Mouse (Mus musculus) MEL (cell line): ENCODE results near the gene Lrrc52. TPM values are rescaled to one million over a fixed set of nuclear protein-coding genes. Genes with fewer than 3 reads are reported as not detected.

ENCODE experiments used
- DNase-seq: peaks from one replicate; pipeline ENCODE4 v3.0.0; 2011; ENCODE audit warnings: low read depth, low spot score
- H3K27ac ChIP-seq: 2 replicates; pipeline ENCODE4 v1.5.1; 2012; ENCODE audit warnings: low read depth, mild to moderate bottlenecking, control low read depth, low read length, moderate library complexity; ENCODE audit not compliant: control insufficient read depth
- H3K27me3 ChIP-seq, 2 experiments: fragments of 150-350 bp in 1 of 2; sonication (generic) in 1 of 2; 2 replicates each; pipeline ENCODE4 v1.6.1; 2012; ENCODE audit warnings: low read length in 2 of 2, mild to moderate bottlenecking in 2 of 2, improper control_type of control experiment in 1 of 2, moderate library complexity in 1 of 2; ENCODE audit not compliant: insufficient read depth in 2 of 2, control insufficient read depth in 1 of 2
- H3K36me3 ChIP-seq, 2 experiments: 2 replicates each; pipeline ENCODE4 v1.6.1; 2012 to 2014; ENCODE audit warnings: low read length in 2 of 2, improper control_type of control experiment in 1 of 2, inconsistent platforms in 1 of 2, mild to moderate bottlenecking in 1 of 2; ENCODE audit not compliant: insufficient read depth in 2 of 2, control insufficient read depth in 1 of 2
- H3K4me1 ChIP-seq, 2 experiments: fragments of 150-350 bp in 1 of 2; sonication (generic) in 1 of 2; 2 replicates each; pipeline ENCODE4 v1.6.1; 2012; ENCODE audit warnings: low read length in 2 of 2, improper control_type of control experiment in 1 of 2, mild to moderate bottlenecking in 1 of 2; ENCODE audit not compliant: insufficient read depth in 2 of 2, control insufficient read depth in 1 of 2
- H3K4me3 ChIP-seq, 2 experiments: fragments of 150-350 bp in 1 of 2; sonication (generic) in 1 of 2; 2 replicates each; pipeline ENCODE4 v1.5.1; 2012; ENCODE audit warnings: low read depth in 2 of 2, low read length in 2 of 2, mild to moderate bottlenecking in 2 of 2, moderate library complexity in 2 of 2, control low read depth in 1 of 2, improper control_type of control experiment in 1 of 2; ENCODE audit not compliant: control insufficient read depth in 1 of 2, insufficient read depth in 1 of 2
- H3K79me2 ChIP-seq: 2 replicates; pipeline ENCODE4 v1.6.1; 2012; ENCODE audit warnings: mild to moderate bottlenecking, low read length, moderate library complexity; ENCODE audit not compliant: control insufficient read depth, poor library complexity, insufficient read depth
- H3K9ac ChIP-seq: 2 replicates; pipeline ENCODE4 v1.6.1; 2012; ENCODE audit warnings: low read depth, mild to moderate bottlenecking, control low read depth, low read length, moderate library complexity; ENCODE audit not compliant: control insufficient read depth, poor library complexity, severe bottlenecking
- H3K9me3 ChIP-seq: fragments of 150-350 bp; sonication (generic); replicated peaks from 2 replicates; pipeline ENCODE4 v1.6.1; 2012; ENCODE audit warnings: mild to moderate bottlenecking, low read length, improper control_type of control experiment, moderate library complexity; ENCODE audit not compliant: insufficient read depth
- CHD1 ChIP-seq: IDR thresholded peaks from 2 replicates; pipeline ENCODE4 v1.6.1; 2012; ENCODE audit warnings: low read depth, mild to moderate bottlenecking, inconsistent platforms, low read length, improper control_type of control experiment
- CHD2 ChIP-seq: IDR thresholded peaks from 2 replicates; pipeline ENCODE4 v1.6.1; 2011; ENCODE audit warnings: low read length, improper control_type of control experiment
- HCFC1 ChIP-seq: IDR thresholded peaks from 2 replicates; pipeline ENCODE4 v1.6.1; 2012; ENCODE audit warnings: low read depth, mild to moderate bottlenecking, inconsistent platforms, low read length, improper control_type of control experiment, moderate library complexity
- MAFK ChIP-seq: IDR thresholded peaks from 2 replicates; pipeline ENCODE4 v1.6.1; 2011; ENCODE audit warnings: low read depth, mild to moderate bottlenecking, low read length, improper control_type of control experiment, borderline replicate concordance
- MAZ ChIP-seq: IDR thresholded peaks from 2 replicates; pipeline ENCODE4 v1.6.1; 2012; ENCODE audit warnings: low read depth, mild to moderate bottlenecking, inconsistent platforms, low read length, improper control_type of control experiment
- MYC ChIP-seq: IDR thresholded peaks from 2 replicates; pipeline ENCODE4 v1.6.1; 2011; ENCODE audit warnings: low read depth, mild to moderate bottlenecking, low read length, improper control_type of control experiment, moderate library complexity
- NELFE ChIP-seq: IDR thresholded peaks from 2 replicates; pipeline ENCODE4 v1.6.1; 2011; ENCODE audit warnings: low read depth, low read length, improper control_type of control experiment
- NRF1 ChIP-seq: IDR thresholded peaks from 2 replicates; pipeline ENCODE4 v1.6.1; 2014; ENCODE audit warnings: low read depth, mild to moderate bottlenecking, inconsistent platforms, low read length, improper control_type of control experiment, moderate library complexity; ENCODE audit not compliant: poor library complexity, insufficient read depth, severe bottlenecking
- POLR2A ChIP-seq, 2 experiments: IDR thresholded peaks; 2 replicates each; pipeline ENCODE4 v1.6.1; 2011 to 2012; ENCODE audit warnings: low read length in 2 of 2, mild to moderate bottlenecking in 2 of 2, control low read depth in 1 of 2, improper control_type of control experiment in 1 of 2, low read depth in 1 of 2, moderate library complexity in 1 of 2; ENCODE audit not compliant: control insufficient read depth in 1 of 2, insufficient read depth in 1 of 2, poor library complexity in 1 of 2
- POLR2AphosphoS5 ChIP-seq: IDR thresholded peaks from 2 replicates; pipeline ENCODE4 v1.6.1; 2012; ENCODE audit warnings: low read depth, borderline replicate concordance, mild to moderate bottlenecking, inconsistent platforms, low read length, moderate library complexity, mixed read lengths
- SIN3A ChIP-seq: IDR thresholded peaks from 2 replicates; pipeline ENCODE4 v1.6.1; 2012; ENCODE audit warnings: low read length, improper control_type of control experiment, inconsistent platforms
- SMC3 ChIP-seq: IDR thresholded peaks from 2 replicates; pipeline ENCODE4 v1.6.1; 2011; ENCODE audit warnings: low read depth, low read length, improper control_type of control experiment
- TBP ChIP-seq: IDR thresholded peaks from 2 replicates; pipeline ENCODE4 v1.8.0; 2011; ENCODE audit warnings: low read depth, low read length, improper control_type of control experiment
- USF1 ChIP-seq: IDR thresholded peaks from 2 replicates; pipeline ENCODE4 v1.6.1; 2014; ENCODE audit warnings: low read depth, mild to moderate bottlenecking, inconsistent platforms, low read length, improper control_type of control experiment, moderate library complexity
- ZC3H11A ChIP-seq: IDR thresholded peaks from 2 replicates; pipeline ENCODE4 v1.6.1; 2012; ENCODE audit warnings: low read depth, mild to moderate bottlenecking, inconsistent platforms, low read length, improper control_type of control experiment
- ZKSCAN1 ChIP-seq: IDR thresholded peaks from 2 replicates; pipeline ENCODE4 v1.6.1; 2012; ENCODE audit warnings: low read depth, mild to moderate bottlenecking, inconsistent platforms, low read length, improper control_type of control experiment, moderate library complexity
- polyA plus RNA-seq, 2 experiments: library from polyadenylated mRNA; stranded (reverse) in 1 of 2; unstranded in 1 of 2; fragments of >175 nt in 1 of 2; fragments of >200 nt in 1 of 2; gene quantifications; 2 replicates each; pipeline versions ENCODE4 v1.2.1 to v1.2.4; 2012; ENCODE audit warnings: low replicate concordance in 2 of 2, low read depth in 1 of 2; ENCODE audit not compliant: insufficient read length in 2 of 2, insufficient read depth in 1 of 2, missing spikeins in 1 of 2
- total RNA-seq: library from RNA; depleted of rRNA; stranded (reverse); fragments of 300-350 nt; gene quantifications from 2 replicates; pipeline ENCODE4 v1.2.3, GENCODE M21; 2012

Lrrc52 gene
- total and polyA plus RNA-seq, 3 experiments = not detected

DNA sequence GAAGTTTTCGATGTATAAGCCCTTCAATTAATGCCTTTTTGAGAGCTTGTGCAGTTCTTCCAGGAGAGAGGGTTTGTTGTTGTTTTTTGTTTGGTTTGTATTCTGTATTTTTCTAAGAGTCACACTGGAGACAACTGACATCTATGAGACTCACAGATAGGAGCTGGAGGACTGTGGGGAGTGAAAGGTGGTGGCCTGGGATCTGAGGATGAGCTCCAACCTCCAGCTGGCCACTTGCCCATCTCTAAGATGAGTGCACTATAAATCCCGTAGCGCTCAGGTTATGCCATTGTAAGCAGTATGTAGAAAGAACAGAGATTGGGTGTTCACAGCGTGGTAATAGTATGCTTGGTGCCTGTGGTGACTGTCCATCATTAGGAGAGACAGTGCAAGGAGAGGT, 31.6 kb downstream of the Lrrc52 start (continued):
- TF ChIP-seq POLR2AphosphoS5 = no peak
- no peak for TF ChIP-seq NELFE

GRCm38 (mm10) chr1:167430976-167431676, 35.5 kb downstream of the Lrrc52 start:
- H3K4me1 ChIP-seq = no peaks in the 10 kb centered on the region
- H3K79me2 ChIP-seq = no peaks in the 10 kb centered on the region
- DNase-seq = no peak
- H3K4me3 ChIP-seq = no peak overlapping the region
- H3K27ac ChIP-seq = no peak overlapping the region
- H3K9ac ChIP-seq = no peak overlapping the region
- H3K27me3 ChIP-seq = peaks cover 0 to 7% of the 10 kb centered on the region in 2 experiments; a peak in 1 of 4 replicates
- H3K9me3 ChIP-seq = no peaks in the 10 kb centered on the region
- TF ChIP-seq HCFC1 = no peak
- TF ChIP-seq TBP = no peak
- no peak for TF ChIP-seq SMC3
- TF ChIP-seq POLR2A (IDR thresholded peaks at IDR 0.05; ENCODE audit: control insufficient read depth in 1 of 2, insufficient read depth in 1 of 2, low read depth in 1 of 2, low read length in 2 of 2, poor library complexity in 1 of 2) = no peak
- TF ChIP-seq MYC = no peak
- TF ChIP-seq CHD2 = no peak
- H3K36me3 ChIP-seq = no peaks in the 10 kb centered on the region

- Histone ChIP-seq H3K4me1 (no peaks in the 10 kb centered on the region), H3K9ac (no peak overlapping the region), H3K4me3 (no peak overlapping the region), H3K36me3 (no peaks in the 10 kb centered on the region), H3K9me3 (no peaks in the 10 kb centered on the region)
- TF ChIP-seq NELFE (no peak), USF1 (no peak), NRF1 (no peak), MAFK (no peak), ZC3H11A (no peak), ZKSCAN1 (no peak), MAZ (no peak), MYC (no peak), SIN3A (no peak), CHD1 (no peak)
- TF ChIP-seq, all 39 proteins: peak for 0
- DNase-seq = no peak
- no peaks in the 10 kb centered on the region; a peak in 2 of 4 replicates for H3K27me3 ChIP-seq
- H3K27ac ChIP-seq = no peak overlapping the region
- H3K79me2 ChIP-seq = no peaks in the 10 kb centered on the region
Observed at GRCm38 (mm10) chr1:167426681-167427080, 39.9 kb downstream of the Lrrc52 start.
